Mouse (Mus musculus) left cerebral cortex, postnatal 25 days (tissue): ENCODE results near the gene Tram2. TPM values are rescaled to one million over a fixed set of nuclear protein-coding genes. Genes with fewer than 3 reads are reported as not detected.

Source experiments
- DNase-seq, 2 experiments: peaks; one replicate each; pipeline ENCODE4 v3.0.0; 2022; ENCODE audit warnings: low spot score in 2 of 2, mixed read lengths in 1 of 2
- intact Hi-C: fragments of 180-260 bp; cut with DNase I; formaldehyde crosslinking; loops from one replicate; pipeline ENCODE4 v1.15.1; 2025
- total RNA-seq, 2 experiments: library from RNA; stranded (reverse); gene quantifications; 2 replicates each; pipeline ENCODE4 v1.2.3; 2021

The Tram2 gene
- total RNA-seq, 2 experiments from 2014 or later: 1.2 to 1.8 TPM

- DNase-seq: no peak
These were observed 8.4 kb downstream of the Tram2 start for GRCm38 (mm10) chr1:21070658-21071057.

DNA sequence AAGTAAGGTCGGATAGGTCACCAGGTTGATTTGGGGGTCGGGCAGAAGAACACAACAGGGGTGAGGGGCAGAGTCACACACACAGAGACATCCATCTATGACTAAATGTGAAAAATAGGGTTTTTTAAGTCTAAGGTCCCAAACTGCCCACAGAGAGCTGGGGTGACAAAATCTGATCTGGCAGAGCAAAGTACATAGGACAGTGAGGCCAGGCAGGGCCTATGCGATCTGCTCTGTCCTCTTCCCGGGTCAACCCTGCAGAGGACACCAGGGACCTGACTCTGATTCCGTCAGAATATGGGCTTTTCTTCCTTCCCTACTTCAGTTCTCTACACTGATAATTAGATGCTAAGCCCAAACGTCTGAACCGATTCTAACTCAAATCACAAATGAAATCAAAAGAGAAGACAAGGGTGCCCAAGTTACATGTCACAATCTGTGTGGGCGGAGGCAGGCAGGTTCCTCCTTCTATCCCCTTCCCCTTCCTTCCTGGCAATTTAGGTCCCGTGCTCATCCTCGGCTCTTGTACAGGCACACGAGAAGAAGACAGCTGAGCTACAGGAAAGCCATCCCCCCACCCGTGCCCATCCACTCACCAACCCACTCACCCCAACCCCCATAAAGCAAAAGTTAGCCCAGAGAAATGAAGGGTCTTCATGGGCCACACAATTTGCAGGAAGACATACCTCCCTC, 9.1 kb downstream of the Tram2 start:
- no peak for DNase-seq
- intact Hi-C loops: loop anchor here (10.0 kb wide), 1 partner anchor 115 kb away; the partner anchor contains the start of gene Efhc1

More at GRCm38 (mm10) chr1:21070658-21071057, 8.4 kb downstream of the Tram2 start:
- intact Hi-C loops: loop anchor here (10.0 kb wide), 1 partner anchor 116 kb away; the partner anchor contains the start of gene Efhc1

GRCm38 (mm10) chr1:21068491-21068890, 10.5 kb downstream of the Tram2 start:
- intact Hi-C loops: no loop called here

GRCm38 (mm10) chr1:21067536-21068221, 11.3 kb downstream of the Tram2 start:
- intact Hi-C loops: no loop called here
- DNase-seq: no peak

More at GRCm38 (mm10) chr1:21068491-21068890, 10.5 kb downstream of the Tram2 start:
- DNase-seq: no peak

DNA sequence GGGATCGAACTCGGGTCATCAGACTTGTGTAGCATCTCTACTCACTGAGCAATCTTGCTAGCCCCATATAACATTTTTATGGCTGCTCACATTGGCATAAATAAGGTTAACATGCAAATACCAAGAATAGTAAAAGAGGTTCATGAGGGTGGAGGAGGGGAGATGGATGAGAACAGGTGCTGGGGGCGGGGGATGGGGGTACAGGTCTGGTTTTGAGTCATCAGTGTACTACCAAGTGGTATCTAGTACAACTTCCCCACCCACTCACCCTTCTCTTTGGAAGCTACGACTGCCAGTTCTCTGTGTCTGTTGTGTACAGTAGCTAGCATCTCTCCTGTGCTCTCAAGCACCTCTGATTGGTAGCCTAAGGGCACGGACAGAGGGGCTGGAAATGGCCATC, 14.9 kb downstream of the Tram2 start:
- intact Hi-C loops: no loop called here
- no peak for DNase-seq

DNA sequence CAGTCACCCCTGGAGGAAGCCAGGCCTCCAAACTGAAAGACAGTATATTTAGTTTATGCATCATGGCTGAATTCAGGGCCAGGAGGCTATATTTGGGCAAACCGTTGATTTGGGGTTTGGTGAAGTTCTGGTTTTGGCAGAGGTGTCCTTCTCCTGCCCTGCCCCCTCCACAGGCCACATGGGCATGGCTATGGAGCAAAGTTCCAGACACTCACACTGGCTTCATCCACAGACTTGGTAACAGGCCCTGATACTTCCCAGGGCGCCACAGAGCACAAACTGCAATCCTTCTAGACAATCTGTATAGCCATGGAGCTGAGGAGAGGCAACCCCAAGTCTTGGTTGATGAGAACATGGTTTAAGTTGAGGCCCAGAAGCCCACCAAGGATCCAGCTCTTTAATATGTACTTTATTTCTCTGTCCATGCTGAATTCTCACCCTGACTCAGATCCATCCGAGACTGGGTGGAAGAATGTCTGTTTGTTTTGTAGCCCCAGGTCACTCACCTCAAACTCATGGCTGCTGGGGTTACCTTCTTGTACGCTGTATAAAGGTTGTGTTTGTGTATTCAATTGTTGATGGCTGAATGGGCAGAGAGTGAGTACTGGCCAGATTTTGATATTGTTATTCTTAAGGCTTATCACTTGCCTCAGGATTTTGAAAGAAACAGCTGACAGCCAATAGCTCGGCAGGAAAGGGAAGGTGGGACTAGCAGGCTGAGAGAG, 19.5 kb downstream of the Tram2 start:
- intact Hi-C loops: no loop called here

DNA sequence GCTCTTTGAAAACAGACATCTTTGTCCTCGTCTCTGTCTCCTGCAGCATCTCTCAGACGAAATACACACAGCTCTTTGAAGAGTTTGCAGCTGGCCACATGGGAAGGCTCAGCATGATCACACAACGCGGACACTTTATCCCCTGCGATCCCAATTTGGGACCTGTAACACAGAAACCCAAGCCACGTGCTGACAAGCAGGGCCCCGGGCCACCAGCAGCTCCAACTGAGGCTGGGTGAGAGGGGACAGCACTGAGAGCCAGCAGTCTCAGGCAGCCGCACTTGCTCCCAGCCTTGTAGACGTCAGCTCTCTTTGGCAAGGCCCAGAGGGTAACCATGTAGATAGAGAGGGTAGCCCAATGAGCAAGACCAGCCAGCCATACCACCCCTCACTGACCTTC, 26.0 kb downstream of the Tram2 start:
- DNase-seq: peak in 1 of 2 experiments; percentile 16

More for the DNA sequence above, 19.5 kb downstream of the Tram2 start:
- DNase-seq: no peak

DNA sequence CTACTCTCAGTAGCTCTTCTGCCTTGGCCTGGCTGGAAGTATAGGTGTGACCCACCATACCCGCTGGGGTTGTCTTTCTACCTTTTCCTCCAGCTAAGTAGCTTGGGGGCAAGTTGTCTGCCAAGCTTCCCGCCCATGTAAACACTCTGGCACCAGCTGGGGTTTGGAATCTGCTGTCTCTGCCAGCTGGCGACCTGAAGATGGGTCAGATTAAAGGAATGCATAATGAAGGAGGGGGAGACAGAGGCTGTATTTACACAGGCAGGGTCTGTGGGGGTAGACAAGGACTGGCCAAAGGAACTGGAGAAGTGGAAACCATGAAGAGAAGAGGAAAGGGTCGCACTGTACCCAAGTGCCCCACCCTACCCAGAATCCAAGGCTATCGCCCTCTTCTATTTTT, 26.4 kb downstream of the Tram2 start:
- intact Hi-C loops: no loop called here
- DNase-seq: no peak

More for the DNA sequence above, 26.0 kb downstream of the Tram2 start:
- intact Hi-C loops: no loop called here

DNA sequence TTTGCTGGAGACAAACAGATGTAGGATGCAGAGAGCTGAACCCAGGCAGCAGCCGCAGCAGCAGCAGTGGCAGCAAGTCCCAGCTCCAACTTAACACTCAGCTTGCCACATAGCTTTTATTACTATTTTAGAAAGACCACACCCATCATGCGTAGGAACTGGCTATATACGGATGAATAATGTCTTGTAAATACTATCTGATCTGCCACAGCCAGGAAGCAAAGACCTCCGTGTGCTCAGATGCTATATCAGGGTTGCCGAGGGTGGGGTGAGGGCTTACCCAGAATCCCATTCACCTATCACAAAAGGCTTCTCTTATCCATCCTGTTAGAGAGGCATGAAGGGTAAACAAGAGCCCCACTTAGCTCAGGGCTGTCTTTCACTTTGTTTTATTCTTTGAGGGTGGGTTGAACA, 26.9 kb downstream of the Tram2 start:
- intact Hi-C loops: no loop called here
- DNase-seq: no peak

- DNase-seq: no peak
- intact Hi-C loops: no loop called here
These were observed 30.0 kb downstream of the Tram2 start for GRCm38 (mm10) chr1:21049005-21049404.

DNA sequence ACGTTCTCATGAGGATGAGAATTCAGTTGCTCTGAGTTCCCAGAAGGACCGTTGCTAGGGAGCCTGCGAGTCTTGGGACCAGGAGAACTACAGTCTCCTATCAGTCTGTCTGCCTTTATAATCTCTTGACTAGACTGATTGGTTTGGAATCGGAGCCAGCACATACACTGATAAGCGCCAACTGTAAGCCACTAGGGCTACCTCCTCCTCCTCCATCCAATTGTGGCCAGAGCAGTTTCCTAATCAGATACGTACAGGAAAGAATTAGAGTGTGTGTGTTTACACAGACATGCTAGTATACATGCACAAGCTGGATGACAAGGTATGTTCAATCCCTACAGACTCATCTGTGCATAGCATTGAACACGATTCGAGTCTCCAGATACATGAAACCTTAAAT, 30.6 kb downstream of the Tram2 start:
- DNase-seq: no peak
- intact Hi-C loops: no loop called here

DNA sequence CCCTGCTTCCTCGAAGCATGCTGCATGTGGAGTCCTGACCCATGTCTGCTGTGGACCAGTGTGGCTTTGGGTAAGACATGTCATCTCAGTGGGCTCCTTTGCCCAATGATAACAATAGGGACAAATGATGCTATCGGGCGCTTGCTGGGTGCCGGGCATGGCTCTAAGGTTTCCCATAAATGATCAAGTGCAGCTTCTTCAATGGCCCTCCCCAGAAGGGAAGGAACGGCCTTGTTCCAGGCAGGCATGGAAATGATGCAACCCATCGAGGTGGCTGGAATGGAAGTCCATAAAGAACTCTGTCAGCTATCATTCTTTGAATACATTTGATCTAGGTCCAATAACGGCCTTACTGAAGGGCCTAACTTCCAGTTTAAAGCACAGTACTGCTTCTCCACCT, 36.6 kb downstream of the Tram2 start:
- DNase-seq: no peak
- intact Hi-C loops: no loop called here

GRCm38 (mm10) chr1:21040610-21041326, 38.3 kb downstream of the Tram2 start:
- no peak for DNase-seq
- intact Hi-C loops: no loop called here

DNA sequence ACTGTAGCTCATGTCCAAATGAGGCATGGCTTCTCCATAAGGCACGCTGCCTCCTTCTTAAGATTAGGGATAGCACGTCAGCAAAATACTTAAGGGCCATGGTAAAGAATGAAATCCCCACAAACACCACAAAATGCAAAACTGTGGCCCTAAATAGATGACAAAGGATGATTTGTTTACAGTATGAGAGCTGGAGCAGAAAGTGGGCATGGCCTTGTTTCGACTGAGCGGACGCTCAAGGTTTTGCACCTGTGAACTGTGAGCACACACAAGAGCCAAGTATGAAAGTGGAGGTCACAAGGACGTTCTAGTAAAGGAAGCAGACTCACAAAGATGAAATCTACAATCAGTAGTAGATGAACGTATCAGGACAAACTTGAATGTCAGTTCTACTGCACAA, 38.9 kb downstream of the Tram2 start:
- intact Hi-C loops: no loop called here
- DNase-seq: no peak

GRCm38 (mm10) chr1:21039564-21039963, 39.5 kb downstream of the Tram2 start:
- intact Hi-C loops: no loop called here
- DNase-seq: no peak

- DNase-seq: no peak
- intact Hi-C loops: no loop called here
These were observed 41.0 kb downstream of the Tram2 start for GRCm38 (mm10) chr1:21037881-21038601.

DNA sequence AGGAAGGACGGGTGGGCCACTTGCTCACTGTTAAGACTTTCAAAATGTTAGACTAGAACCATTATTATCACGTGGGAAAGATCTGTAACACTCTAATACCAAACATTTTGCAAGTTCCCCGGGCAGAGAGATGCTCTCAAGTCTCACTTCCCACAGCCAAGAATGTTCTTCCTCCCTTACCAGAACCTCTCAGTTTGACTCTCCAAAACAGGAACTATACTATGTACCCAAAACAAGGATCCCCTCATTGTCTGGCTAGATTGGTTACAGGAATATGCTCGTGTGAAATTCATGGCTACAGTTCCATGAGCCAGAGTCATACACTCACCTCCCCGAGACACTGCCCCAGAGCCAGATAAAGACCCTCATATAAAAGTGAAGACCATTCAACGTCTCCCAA, 43.2 kb downstream of the Tram2 start:
- DNase-seq: no peak
- intact Hi-C loops: no loop called here

DNA sequence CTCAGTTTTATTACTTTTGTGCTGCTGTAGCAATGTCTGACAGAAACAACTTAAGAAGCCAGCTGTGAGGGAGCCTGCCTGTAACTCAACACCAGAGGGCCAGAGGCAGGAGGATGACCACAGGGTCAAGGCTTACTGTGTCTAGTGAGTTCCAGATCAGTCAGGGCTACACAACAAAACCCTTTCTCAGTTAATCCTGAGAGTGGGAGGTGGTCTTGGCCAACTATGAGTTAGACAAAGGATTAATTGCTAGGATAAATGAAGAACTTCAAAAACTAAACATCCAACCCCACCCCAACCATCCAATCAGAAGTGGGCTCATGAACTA, 45.3 kb downstream of the Tram2 start:
- intact Hi-C loops: no loop called here

DNA sequence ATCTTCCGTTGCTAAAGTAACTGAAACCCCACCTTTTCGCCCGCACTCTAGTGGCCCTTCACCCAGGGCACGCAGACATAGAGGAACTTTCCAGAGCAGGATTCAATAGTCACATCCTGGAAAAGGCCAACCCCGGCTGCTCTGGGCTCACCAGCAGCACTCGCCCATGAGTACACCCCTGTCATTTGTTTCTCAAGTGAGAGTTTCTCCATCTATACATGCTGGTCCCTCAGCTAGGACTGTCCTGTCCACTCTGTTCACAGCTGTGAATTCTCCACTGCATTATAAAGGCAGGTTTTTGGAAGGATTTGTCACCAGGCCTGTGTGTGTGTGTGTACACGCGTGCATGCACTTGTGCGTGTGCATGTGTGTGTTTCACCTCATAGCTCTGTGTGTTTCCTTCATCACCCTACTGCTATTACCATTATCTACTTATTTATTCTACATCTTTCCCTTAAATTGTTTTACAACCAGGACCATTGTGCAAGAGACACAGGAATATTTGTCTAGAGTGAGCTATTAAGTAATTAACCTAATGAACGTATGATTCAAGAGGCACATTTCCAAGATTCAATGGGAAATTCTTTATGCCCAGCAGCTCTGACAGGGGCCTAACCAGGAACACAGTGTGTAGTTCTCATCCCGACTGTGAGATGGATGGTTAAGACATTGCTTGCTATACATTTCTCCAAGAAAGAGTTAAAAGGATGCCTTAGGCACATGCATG, 45.8 kb downstream of the Tram2 start:
- intact Hi-C loops: no loop called here

More for the DNA sequence above, 45.3 kb downstream of the Tram2 start:
- no peak for DNase-seq

More for the DNA sequence above, 45.8 kb downstream of the Tram2 start:
- DNase-seq: no peak
